Mouse (Mus musculus) lung, embryonic 14.5 days (tissue): Measurements from ENCODE around the gene Slc29a1. TPM values are rescaled to one million over a fixed set of nuclear protein-coding genes. Genes with fewer than 3 reads are reported as not detected.

Experiments
- ATAC-seq: fragments of 200-750 bp; cut with Nextera tagmentation; 2 replicates; pipeline ENCODE4 v1.8.0; 2017; ENCODE audit warnings: mild to moderate bottlenecking, moderate TSS enrichment, moderate library complexity; ENCODE audit not compliant: insufficient read depth
- DNase-seq: peaks from one replicate; pipeline ENCODE4 v3.0.0-alpha.2; 2015
- H3K27ac ChIP-seq: fragments of 300-500 bp; sonication (generic); 2 replicates; pipeline ENCODE4 v1.5.1; 2014; ENCODE audit warnings: low read depth, mild to moderate bottlenecking, moderate library complexity
- H3K27me3 ChIP-seq: fragments of 300-500 bp; sonication (generic); 2 replicates; pipeline ENCODE4 v1.6.1; 2014; ENCODE audit warnings: low read length, control low read depth; ENCODE audit not compliant: insufficient read depth
- H3K36me3 ChIP-seq: fragments of 300-500 bp; sonication (generic); 2 replicates; pipeline ENCODE4 v1.6.1; 2014; ENCODE audit warnings: control low read depth; ENCODE audit not compliant: insufficient read depth
- H3K4me1 ChIP-seq: fragments of 300-500 bp; sonication (generic); 2 replicates; pipeline ENCODE4 v1.6.1; 2014; ENCODE audit warnings: antibody characterized with exemption, control low read depth; ENCODE audit not compliant: insufficient read depth
- H3K4me2 ChIP-seq: fragments of 300-500 bp; sonication (generic); 2 replicates; pipeline ENCODE4 v1.6.1; 2014; ENCODE audit warnings: mild to moderate bottlenecking
- H3K4me3 ChIP-seq: fragments of 300-500 bp; sonication (generic); 2 replicates; pipeline ENCODE4 v1.5.1; 2014; ENCODE audit warnings: low read depth, low read length
- H3K9ac ChIP-seq: fragments of 300-500 bp; sonication (generic); 2 replicates; pipeline ENCODE4 v1.6.1; 2014
- H3K9me3 ChIP-seq: fragments of 300-500 bp; sonication (generic); 2 replicates; pipeline ENCODE4 v1.6.1; 2016; ENCODE audit warnings: low read depth, low read length, control low read depth
- CTCF ChIP-seq: IDR thresholded peaks from 2 replicates; pipeline ENCODE4 v1.5.1; 2016; ENCODE audit warnings: antibody characterized with exemption, low read depth
- WGBS: fragments of 180-500 bp; shearing (Covaris S2); extraction: QIAGEN DNeasy Blood & Tissue Kit; methylation state at CpG from one replicate; pipeline ENCODE4 v1.1.7; 2014; 5-methylcytosine and 5-hydroxymethylcytosine counted together
- polyA plus RNA-seq: library from polyadenylated mRNA; unstranded; fragments of >200 nt; fragmentation: Nextera tagmentation; extraction: Ambion mirVana; gene quantifications from 2 replicates; pipeline ENCODE4 v1.2.1, GENCODE M21; 2014

Gene Slc29a1
- 75.4 and 82.2 TPM in 2 replicates for polyA plus RNA-seq

DNA sequence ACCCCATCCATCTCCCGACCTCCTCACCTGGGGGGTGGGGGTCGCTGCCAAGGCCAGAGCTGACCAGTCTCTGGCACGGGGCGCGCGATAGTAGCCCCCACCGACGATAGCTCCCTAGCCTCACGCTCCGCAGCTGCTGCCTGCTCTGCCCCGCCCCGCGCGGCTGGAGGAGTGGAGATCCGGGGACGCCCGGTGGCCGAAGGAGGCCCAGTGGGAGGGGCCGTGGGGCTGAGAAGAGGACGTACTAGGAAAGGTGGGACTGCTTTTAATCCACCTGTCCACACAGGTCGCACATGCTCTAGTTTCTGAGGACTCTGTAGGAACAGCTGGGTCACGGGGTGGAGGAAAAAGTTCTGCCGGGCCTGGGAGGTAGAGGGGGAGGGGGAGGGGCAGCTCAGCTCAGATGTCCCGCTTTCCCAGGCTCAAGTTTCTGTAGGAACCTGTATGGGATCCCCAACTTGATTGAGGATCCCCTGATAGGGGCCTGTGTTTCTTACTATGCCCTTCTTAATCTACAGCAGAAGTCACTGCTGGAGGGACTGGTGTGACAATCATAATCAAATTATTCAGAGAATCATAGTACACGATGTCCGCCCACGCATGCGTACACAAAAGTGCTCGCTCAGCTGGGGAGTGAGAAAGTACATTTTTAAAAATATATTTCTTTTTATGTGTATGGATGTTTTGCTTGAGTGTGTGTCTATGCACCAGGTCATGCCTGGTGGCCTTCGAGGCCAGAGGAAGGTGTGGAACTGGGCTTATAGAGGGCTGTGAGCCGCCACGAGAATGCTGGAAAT is at the start of gene Slc29a1:
TSS of gene Slc29a1 (minus strand) at position 161 of the 797 bp plus-strand sequence.
- peak within 1 kb of the TSS; percentile 24 for H3K9ac ChIP-seq
- H3K4me3 ChIP-seq, result peak within 1 kb of the TSS; percentile 28
- no peak within 1 kb of the TSS for H3K27ac ChIP-seq
- peak; percentile 35; the same call in 1 of the 2 replicates for ATAC-seq
- 20% methylated on average over 32 of the region's 32 CpGs for WGBS
- peaks cover 22% of the 10 kb centered on the region for H3K4me1 ChIP-seq
- no peak for TF ChIP-seq CTCF
- peak within 1 kb of the TSS; percentile 68 for H3K4me2 ChIP-seq
- peaks cover 19% of the 10 kb centered on the region; the same call in 1 of the 2 replicates for H3K27me3 ChIP-seq
- no peaks in the 10 kb centered on the region for H3K9me3 ChIP-seq
- no peaks in the 10 kb centered on the region for H3K36me3 ChIP-seq
- peak; percentile 67 for DNase-seq

DNA sequence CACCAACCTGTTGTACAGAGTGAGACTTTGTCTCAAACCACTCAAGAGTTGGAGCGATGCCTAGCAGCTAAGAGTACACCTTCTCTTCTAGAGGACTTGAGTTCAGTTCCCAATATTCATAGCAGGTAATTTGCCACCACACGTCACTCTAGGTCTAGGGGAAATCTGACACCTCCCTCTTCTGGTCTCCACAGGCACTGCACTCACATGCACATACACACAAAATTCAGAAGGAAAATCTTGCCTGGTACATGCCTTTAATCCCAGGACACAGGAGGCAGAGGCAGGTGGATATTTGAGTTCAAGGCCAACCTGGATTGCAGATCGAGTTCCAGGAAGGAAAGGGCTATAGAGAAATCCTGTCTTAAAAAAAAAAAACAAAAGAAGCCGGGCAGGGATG is 44.8 kb upstream of the Slc29a1 start:
- H3K4me2 ChIP-seq, result no peak overlapping the region
- H3K9me3 ChIP-seq, result no peaks in the 10 kb centered on the region
- no peak overlapping the region for H3K9ac ChIP-seq
- DNase-seq, result no peak
- H3K27me3 ChIP-seq, result no peaks in the 10 kb centered on the region
- H3K36me3 ChIP-seq, result no peaks in the 10 kb centered on the region
- no peak overlapping the region for H3K4me3 ChIP-seq
- WGBS, result 90% methylated on average over 4 of the region's 4 CpGs
- H3K27ac ChIP-seq, result no peak overlapping the region
- peak; percentile 23 for TF ChIP-seq CTCF
- ATAC-seq, result no peak
- no peaks in the 10 kb centered on the region for H3K4me1 ChIP-seq

DNA sequence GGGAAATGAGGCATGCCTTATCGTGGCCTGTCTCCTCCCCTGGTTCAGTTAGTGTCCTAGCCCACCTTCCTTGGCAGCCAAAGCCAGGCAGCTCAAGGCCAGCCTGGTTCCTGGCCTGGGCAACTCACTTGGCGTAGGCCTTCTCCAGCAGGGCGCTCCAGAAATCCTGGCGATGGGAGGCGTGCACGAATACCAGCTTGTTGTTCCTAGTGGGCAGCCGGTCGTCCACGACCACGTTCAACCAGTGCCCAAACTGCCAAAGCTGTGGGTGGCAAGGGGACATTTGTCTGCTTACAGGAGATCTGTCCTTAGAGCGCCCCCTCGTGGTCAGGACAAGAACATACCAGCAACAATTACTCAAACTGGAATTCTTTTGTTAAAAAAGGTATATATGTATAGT is 43.3 kb upstream of the Slc29a1 start:
- TF ChIP-seq CTCF, result peak; percentile 92
- peak; percentile 83 for DNase-seq
- Histone ChIP-seq H3K27ac (no peak overlapping the region), H3K9me3 (no peaks in the 10 kb centered on the region), H3K9ac (peak overlapping the region; percentile 6; the same call in 1 of the 2 replicates), H3K4me1 (no peaks in the 10 kb centered on the region), H3K4me3 (no peak overlapping the region), H3K4me2 (no peak overlapping the region), H3K36me3 (no peaks in the 10 kb centered on the region), H3K27me3 (no peaks in the 10 kb centered on the region)
- ATAC-seq, result 0 out of 2 replicates have a peak, but pooled peaks have one; percentile 24
- WGBS, result 21% methylated on average over 12 of the region's 12 CpGs

DNA sequence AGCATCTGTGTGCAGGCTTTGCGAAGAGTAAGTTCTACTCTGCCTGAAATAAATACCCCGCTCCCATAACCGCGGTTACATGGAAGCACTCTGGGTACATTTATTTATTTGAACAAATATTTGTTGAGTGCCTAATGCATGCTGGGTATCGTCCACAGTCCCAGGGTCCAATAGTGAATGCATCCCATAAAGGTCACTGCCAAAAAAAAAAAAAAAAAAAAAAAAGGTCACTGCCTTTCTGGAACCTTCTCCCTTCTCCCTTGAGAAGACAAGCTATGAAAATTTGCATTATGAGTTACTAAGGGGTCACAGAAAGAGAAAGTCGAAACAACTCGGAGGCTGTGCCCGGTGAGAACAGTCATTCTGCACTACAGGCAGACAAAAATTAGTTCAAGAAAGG is 42.6 kb upstream of the Slc29a1 start:
- no peaks in the 10 kb centered on the region for H3K9me3 ChIP-seq
- no peak overlapping the region for H3K9ac ChIP-seq
- 80% methylated on average over 8 of the region's 8 CpGs for WGBS
- no peak overlapping the region for H3K4me2 ChIP-seq
- no peak for TF ChIP-seq CTCF
- H3K27me3 ChIP-seq, result no peaks in the 10 kb centered on the region
- ATAC-seq, result no peak
- H3K4me1 ChIP-seq, result no peaks in the 10 kb centered on the region
- no peak overlapping the region for H3K27ac ChIP-seq
- no peak for DNase-seq
- no peak overlapping the region for H3K4me3 ChIP-seq
- no peaks in the 10 kb centered on the region for H3K36me3 ChIP-seq

DNA sequence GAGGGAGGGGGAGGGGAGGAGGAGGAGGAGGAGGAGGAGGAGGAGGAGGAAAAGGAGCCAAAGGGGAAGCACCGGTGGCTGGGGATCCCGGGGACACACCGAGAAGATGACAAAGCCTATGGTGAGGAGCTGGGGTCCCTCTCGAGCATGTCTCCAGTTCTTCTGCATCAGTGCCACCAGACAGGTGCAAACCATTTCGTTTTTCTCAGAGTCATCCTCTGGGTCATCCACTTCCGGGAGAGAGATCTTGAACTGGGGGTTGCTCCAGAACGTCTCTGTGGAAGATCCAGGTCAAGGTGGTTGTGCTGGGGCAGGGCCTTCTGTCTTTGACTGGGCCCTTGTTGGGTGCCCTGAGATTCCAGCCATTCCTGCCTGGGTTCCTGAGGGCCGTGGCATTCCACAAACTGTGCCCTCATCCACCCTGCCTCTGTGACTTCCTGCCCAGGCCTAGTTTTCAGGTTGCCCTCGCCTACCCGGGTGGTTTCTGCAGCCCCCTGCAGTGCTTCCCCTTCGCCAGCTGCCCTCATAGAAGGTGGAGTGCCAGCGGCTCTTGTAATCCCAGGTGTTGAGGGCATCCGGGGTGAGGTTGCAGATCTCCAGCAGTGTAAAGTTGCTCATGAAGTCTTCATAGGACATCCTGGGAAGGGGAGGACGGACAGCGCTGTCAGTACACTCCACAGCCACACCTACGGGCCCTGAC is 39.3 kb upstream of the Slc29a1 start:
- DNase-seq, result no peak
- Histone ChIP-seq H3K4me2 (no peak overlapping the region), H3K9me3 (no peaks in the 10 kb centered on the region), H3K9ac (no peak overlapping the region), H3K27me3 (no peaks in the 10 kb centered on the region), H3K36me3 (no peaks in the 10 kb centered on the region), H3K4me3 (no peak overlapping the region), H3K4me1 (no peaks in the 10 kb centered on the region), H3K27ac (no peak overlapping the region)
- TF ChIP-seq CTCF, result no peak
- ATAC-seq, result no peak
- 65% methylated on average over 16 of the region's 16 CpGs for WGBS

DNA sequence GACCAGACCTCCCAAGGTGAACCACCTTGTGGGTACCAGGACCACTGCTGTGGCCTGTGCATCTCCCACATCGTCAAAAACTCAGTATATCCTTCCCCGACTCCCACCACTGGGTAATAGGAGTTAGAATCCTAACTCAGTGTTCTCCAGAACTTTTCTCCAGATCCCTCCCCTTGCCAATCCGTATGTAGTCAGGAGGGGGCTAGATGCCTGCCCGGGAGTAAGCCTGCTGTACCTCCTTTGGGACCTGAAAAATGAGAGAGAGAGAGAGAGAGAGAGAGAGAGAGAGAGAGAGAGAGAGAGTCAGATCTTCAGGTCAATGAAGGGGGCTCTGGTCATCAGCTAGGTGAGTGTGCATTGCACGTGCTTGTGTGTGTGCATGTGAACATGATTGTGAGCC is 34.6 kb upstream of the Slc29a1 start:
- 77% methylated on average over 5 of the region's 5 CpGs for WGBS
- H3K9ac ChIP-seq, result no peak overlapping the region
- H3K4me2 ChIP-seq, result no peak overlapping the region

DNA sequence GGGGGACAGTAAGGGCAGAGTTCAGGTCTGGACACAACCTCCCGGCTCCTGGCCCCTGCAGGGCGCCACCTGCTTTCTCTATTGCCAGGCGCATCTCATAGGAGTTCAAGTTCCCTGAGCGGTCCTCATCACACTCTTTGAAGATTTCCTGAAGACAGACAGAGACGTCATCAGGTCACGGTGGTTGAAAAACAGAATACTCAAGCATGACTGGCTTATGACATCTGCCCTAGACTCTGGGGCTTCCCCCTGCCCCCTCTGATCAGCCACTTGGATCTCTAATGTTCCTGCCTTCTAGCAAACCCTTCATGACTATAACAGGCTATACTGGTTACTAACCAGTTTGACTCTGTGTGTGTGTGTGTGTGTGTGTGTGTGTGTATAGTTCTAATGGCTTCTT is 32.5 kb upstream of the Slc29a1 start:
- Histone ChIP-seq H3K4me3 (no peak overlapping the region), H3K36me3 (no peaks in the 10 kb centered on the region), H3K9ac (no peak overlapping the region), H3K4me2 (no peak overlapping the region), H3K27ac (no peak overlapping the region), H3K4me1 (peaks cover 19% of the 10 kb centered on the region), H3K27me3 (no peaks in the 10 kb centered on the region), H3K9me3 (no peaks in the 10 kb centered on the region)
- no peak for ATAC-seq
- DNase-seq, result no peak
- 75% methylated on average over 6 of the region's 6 CpGs for WGBS
- no peak for TF ChIP-seq CTCF

More for the DNA sequence above, 34.6 kb upstream of the Slc29a1 start:
- Histone ChIP-seq H3K4me3 (no peak overlapping the region), H3K4me1 (peaks cover 13% of the 10 kb centered on the region), H3K9me3 (no peaks in the 10 kb centered on the region), H3K27ac (no peak overlapping the region), H3K27me3 (no peaks in the 10 kb centered on the region), H3K36me3 (no peaks in the 10 kb centered on the region)
- TF ChIP-seq CTCF, result no peak
- DNase-seq, result no peak
- ATAC-seq, result no peak
